Mouse (Mus musculus): ENCODE data around the gene Meis3. TPM values are rescaled to one million over a fixed set of nuclear protein-coding genes. Genes with fewer than 3 reads are reported as not detected.

The Meis3 gene
- polyA plus RNA-seq, 1 experiment from 2014 or later: 15.6 TPM

Other genes with a start within 250 kb of the Meis3 start
- gene Nop53, start 229.0 kb upstream of the Meis3 start, polyA plus RNA-seq (2015; fragmentation: Nextera tagmentation; extraction: Ambion mirVana): 184 and 201 TPM in 2 replicates
- gene Ehd2, start 207.5 kb upstream of the Meis3 start, polyA plus RNA-seq (2015; fragmentation: Nextera tagmentation; extraction: Ambion mirVana): 25.3 and 29.9 TPM in 2 replicates
- gene Bicra, start 127.2 kb upstream of the Meis3 start, polyA plus RNA-seq (2015; fragmentation: Nextera tagmentation; extraction: Ambion mirVana): 8.6 and 8.7 TPM in 2 replicates
- 0.04 and 0.08 TPM in 2 replicates for gene Zfp541, start 113.3 kb upstream of the Meis3 start, polyA plus RNA-seq (2015; fragmentation: Nextera tagmentation; extraction: Ambion mirVana)
- 232 and 245 TPM in 2 replicates for gene Napa, start 76.6 kb upstream of the Meis3 start, polyA plus RNA-seq (2015; fragmentation: Nextera tagmentation; extraction: Ambion mirVana)
- 38.7 and 40.5 TPM in 2 replicates for gene Kptn, start 55.2 kb upstream of the Meis3 start, polyA plus RNA-seq (2015; fragmentation: Nextera tagmentation; extraction: Ambion mirVana)
- gene Slc8a2, start 45.3 kb upstream of the Meis3 start, polyA plus RNA-seq (2015; fragmentation: Nextera tagmentation; extraction: Ambion mirVana): 0.14 and 0.28 TPM in 2 replicates
- 13.1 and 14.5 TPM in 2 replicates for gene Dhx34, start 46.9 kb downstream of the Meis3 start, polyA plus RNA-seq (2015; fragmentation: Nextera tagmentation; extraction: Ambion mirVana)
- 0.09 and 0.10 TPM in 2 replicates for gene C5ar2, start 69.1 kb downstream of the Meis3 start, polyA plus RNA-seq (2015; fragmentation: Nextera tagmentation; extraction: Ambion mirVana)
- gene C5ar1, start 84.5 kb downstream of the Meis3 start, polyA plus RNA-seq (2015; fragmentation: Nextera tagmentation; extraction: Ambion mirVana): 1.9 and 2.4 TPM in 2 replicates
- gene Inafm1, start 98.5 kb downstream of the Meis3 start, polyA plus RNA-seq (2015; fragmentation: Nextera tagmentation; extraction: Ambion mirVana): 19.0 and 19.9 TPM in 2 replicates
- 26.1 and 29.2 TPM in 2 replicates for gene Ccdc9, start 111.7 kb downstream of the Meis3 start, polyA plus RNA-seq (2015; fragmentation: Nextera tagmentation; extraction: Ambion mirVana)
- 5.0 and 5.1 TPM in 2 replicates for gene Bbc3, start 133.3 kb downstream of the Meis3 start, polyA plus RNA-seq (2015; fragmentation: Nextera tagmentation; extraction: Ambion mirVana)
- gene Sae1, start 212.7 kb downstream of the Meis3 start, polyA plus RNA-seq (2015; fragmentation: Nextera tagmentation; extraction: Ambion mirVana): 359 and 362 TPM in 2 replicates
- gene Zc3h4, start 225.8 kb downstream of the Meis3 start, polyA plus RNA-seq (2015; fragmentation: Nextera tagmentation; extraction: Ambion mirVana): 18.2 and 18.5 TPM in 2 replicates

All from limb, embryonic 13.5 days (tissue).